Mouse (Mus musculus): ENCODE data around the gene Tmem222. TPM values are rescaled to one million over a fixed set of nuclear protein-coding genes. Genes with fewer than 3 reads are reported as not detected.

Gene Tmem222
- 10 to 100 TPM; 25.1 to 27.0 TPM for total RNA-seq (2021)
- long read RNA-seq, experiment 1, transcript Tmem222-201 (6 exons, 1,484 nt) = major isoform, 67 of 72 reads
- long read RNA-seq, experiment 1, partial matches to known transcripts = 1 of 72 reads
- long read RNA-seq, experiment 1, other reads (novel, unspliced or antisense) = 2 of 72 reads
- long read RNA-seq, experiment 2, transcript Tmem222-201 (6 exons, 1,484 nt) = major isoform, 51 of 58 reads
- long read RNA-seq, experiment 2, partial matches to known transcripts = 1 of 58 reads
- long read RNA-seq, experiment 2, other reads (novel, unspliced or antisense) = 3 of 58 reads

DNA sequence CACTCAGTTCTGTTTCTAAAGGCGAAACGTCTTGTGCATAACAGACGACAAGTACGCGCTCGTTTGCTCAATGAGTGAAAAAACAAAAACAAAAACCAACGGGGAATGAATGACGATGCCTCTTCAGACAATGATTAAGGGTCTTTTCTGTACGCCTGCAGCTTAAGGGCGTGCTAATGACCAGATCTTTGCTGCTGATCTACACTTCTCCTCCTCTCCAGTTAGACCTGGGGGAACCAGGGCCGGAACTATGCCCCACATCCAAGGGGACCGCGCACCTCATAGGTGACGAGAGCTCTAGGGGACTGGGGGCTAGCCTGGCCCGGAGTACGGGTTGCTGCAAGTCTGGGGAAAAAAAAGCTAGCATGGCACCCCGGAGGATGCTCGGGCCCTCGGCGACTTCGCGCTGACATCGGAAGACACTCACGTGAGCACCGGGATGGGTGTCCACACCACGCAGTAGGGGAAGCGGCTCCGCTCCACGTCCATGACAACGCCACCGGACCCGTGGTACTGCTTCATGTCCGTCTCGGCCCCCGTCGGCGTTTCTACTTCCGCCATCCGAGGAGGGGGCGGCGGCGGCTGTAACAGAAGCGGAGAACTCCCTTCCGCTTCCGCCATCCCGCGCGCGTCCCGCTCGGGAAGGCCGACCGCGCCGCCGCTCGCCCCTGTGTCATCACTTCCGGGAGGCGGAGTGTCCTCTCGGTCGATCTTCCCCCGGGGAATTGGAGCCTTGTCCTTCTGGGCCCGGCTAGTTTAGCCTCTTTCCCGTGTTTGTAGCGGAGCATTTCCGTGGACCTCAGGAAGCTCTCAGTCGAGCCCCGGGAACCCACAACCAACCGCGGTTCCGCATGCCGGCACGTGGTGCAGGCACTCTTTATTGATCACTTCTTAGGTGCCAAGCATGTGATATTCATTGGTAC, at the start of gene Tmem222:
TSS of gene Tmem222 (minus strand) at position 689 of the 923 bp plus-strand sequence.
- intact Hi-C loops (cut with DNase I) = no loop called here
- peak; percentile 95 to 97 for DNase-seq

DNA sequence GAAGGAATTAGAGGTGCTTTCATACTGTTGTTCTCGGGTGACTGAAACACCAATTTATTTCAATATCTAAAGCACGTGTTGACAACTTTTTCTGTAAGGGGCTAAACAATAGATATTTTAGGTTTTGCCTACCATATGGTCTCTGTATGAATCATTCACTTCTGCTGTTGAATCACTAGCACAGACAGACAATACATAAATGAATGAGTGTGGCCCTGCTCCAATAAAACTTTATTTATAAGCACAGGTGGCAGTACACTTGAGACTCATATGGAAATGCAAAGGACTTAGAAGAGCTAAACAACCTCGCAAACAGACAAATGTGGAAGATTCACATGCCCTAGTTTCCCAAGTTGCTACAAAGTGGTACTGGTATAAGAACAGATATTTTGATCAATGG, 42.1 kb upstream of the Tmem222 start:
- DNase-seq = no peak
- intact Hi-C loops (cut with DNase I) = no loop called here

DNA sequence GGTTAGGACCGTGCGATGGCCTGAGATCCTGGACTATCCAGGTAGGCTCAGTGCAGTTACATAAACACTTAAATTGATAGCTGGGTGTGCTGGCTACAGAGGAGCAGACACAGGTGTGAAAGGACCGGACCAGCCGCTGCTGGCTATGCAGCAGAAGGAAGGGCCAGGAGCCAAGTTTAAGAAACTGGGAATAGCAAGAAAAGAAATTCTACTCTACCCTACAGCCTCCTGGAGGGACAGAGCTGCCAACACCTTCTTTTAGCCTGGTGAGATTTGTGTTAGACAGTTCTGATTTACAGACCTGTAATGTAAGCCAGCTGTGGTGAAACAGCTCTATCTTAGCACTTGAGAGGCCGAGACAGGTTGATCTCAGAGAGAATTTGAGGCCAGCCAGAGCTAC, 38.4 kb upstream of the Tmem222 start:
- no peak for DNase-seq
- intact Hi-C loops (cut with DNase I) = no loop called here

DNA sequence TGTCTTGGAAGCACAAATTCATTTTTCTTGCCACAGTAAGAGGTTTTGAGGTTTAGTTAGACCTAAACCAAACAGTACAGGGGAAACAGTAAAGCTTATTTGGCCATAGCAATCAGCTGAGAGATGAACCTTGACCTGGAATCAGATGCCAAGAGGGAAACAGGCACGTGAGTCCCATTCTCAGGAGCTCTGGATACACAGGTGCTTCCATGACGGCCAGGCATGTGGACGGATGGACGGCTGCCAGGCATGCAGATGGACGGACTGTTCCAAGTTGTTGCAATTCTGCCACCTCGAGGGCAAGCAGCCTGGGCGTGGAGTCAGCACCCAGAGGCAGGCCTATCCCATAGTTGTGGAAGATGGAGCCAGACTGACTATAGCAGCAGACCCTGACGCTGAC, 37.3 kb upstream of the Tmem222 start:
- DNase-seq = peak; percentile 79
- intact Hi-C loops (cut with DNase I) = no loop called here

DNA sequence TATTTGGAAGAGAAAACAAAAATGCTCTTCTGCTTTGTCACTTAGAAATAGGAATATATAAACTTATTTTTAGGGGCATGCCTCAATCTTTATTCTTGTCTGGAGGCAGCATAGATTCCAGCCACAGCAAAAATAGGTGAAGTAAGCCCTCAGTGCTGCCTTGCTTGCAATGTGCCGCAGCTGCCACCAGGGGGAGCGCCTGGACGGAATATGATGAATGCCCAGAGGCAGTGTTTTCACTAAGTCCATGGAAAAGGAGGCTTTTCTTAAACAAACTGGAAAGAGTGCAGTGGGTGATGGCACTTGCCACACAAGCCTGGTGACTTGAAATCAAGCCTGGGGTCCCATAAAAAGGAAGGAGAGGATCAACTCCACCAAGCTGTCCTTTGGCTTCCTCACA, 32.4 kb upstream of the Tmem222 start:
- DNase-seq = peak; percentile 88 to 94
- intact Hi-C loops (cut with DNase I) = loop anchor here (2.0 kb wide), 2 partner anchors 109 to 141 kb away; no protein-coding TSS in a partner anchor

DNA sequence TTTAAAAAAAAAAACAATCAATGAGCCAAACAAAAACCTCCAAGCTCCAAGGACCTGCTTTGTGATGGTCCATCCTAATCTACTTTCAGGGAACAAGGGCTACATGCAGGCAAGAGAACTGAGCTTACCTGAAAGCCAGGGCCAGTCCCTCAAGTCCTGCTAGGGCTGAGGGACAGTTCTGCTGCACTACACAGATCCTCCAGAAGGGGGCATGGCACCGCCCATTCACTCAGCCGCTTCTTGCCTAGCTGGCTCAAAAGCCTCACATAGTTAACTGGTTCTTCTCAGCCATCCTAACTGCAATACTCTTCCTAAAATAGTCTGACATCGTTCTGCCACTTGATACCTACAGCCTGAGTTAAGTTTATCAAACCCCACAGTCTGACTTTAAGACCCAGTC, 29.7 kb upstream of the Tmem222 start:
- peak; percentile 63 to 77 for DNase-seq
- intact Hi-C loops (cut with DNase I) = no loop called here

DNA sequence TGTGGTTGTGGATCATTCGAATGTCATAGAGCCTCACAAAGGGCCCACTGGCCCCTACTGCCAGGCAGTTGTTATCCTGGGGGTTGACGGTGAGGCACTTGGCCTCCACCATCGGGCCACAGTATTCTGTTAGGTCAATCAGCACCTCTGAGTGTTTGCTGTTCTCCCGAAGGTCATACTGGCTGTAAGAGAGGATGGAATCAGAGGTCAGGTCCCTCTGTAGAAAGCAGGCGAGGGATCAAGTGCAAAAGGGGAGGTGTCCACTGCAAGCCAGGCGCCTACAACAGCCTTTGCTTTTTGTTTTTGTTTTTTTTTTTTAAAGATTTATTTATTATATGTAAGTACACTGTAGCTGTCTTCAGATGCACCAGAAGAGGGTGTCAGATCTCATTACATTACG, 28.2 kb upstream of the Tmem222 start:
- intact Hi-C loops (cut with DNase I) = no loop called here
- no peak for DNase-seq

DNA sequence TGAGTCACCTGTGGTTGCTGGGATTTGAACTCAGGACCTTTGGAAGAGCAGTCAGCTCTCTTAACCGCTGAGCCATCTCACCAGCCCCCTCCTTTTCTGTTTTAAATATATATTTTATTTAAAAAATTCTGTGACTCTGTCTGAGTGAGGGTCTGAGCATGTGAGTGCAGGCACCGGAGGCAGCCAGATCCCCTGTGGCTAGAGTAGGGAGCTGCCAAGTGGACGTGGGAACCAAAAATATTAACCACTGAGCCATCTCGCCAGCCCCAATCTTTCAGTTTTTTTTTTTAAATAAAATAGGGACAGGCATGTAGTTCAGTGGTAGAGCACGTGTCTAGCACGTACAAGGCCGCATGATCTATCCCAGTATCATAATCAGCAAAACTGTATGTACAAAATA, 27.2 kb upstream of the Tmem222 start:
- intact Hi-C loops (cut with DNase I) = loop anchor here (5.0 kb wide), 1 partner anchor 247 kb away; no protein-coding TSS in a partner anchor
- no peak for DNase-seq

DNA sequence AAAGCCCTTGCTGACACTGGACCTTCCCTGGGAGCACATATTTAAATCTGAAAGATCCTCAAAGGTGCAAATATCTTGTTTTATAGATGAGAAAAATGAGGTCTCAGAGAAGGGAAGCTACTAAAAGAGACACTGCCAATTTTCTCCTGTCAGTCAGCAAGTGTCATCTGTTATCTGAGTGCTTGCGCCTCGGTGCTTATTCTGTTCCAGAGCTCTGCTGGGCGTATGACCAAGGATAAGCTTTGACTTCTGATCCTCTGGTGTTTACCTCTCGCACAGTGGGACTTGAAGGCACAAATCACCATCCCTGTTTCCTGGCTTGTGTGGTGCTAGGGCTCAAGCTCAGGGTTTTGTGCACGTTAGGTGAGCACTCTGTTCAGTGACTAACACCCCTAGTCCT, 25.1 kb upstream of the Tmem222 start:
- intact Hi-C loops (cut with DNase I) = loop anchor here (5.0 kb wide), 1 partner anchor 245 kb away; no protein-coding TSS in a partner anchor
- DNase-seq = no peak

DNA sequence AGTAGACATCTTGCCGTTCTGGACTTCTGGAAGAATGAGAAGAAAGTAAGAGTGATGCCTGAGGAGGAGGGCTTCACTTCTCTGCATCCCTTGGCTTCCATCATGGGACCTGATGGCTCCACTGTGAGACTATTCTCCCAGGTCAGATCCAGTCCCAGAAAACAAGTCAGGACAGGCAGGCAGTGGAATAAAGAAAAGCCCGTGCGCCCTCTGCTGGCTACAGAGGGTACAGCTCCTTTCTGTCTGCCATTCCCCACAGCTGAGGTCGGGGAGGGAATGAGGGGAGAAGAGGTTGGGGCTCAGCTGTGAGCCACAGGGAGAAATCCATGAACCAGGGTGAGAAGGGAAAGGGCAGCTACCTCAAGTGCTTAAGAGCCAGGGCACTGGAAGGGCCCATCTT, 24.2 kb upstream of the Tmem222 start:
- intact Hi-C loops (cut with DNase I) = loop anchor here (1.0 to 5.0 kb wide), 2 partner anchors 245 to 292 kb away; no protein-coding TSS in a partner anchor
- DNase-seq = peak; percentile 79 to 81

DNA sequence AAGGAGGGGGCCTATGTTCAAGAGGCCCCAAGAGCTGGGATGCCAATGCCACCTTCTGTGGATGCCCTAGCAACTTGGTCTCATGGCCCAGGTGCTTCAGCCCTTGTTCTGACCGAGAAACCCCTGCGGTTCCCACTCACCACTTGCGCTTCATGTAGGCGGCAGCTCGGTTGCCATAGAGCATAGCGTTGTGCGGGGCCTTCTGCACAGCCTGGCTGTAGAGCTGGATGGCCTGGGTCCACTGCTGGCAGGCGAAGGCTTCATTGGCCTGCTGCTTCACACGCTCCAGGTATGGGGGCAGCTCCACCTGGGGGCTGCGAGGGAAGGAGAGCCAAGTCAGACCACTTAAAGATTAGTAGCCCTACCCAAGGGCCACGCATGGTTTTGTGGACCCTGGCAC, 22.8 kb upstream of the Tmem222 start:
- DNase-seq = no peak
- intact Hi-C loops (cut with DNase I) = loop anchor here (5.0 kb wide), 1 partner anchor 243 kb away; no protein-coding TSS in a partner anchor

DNA sequence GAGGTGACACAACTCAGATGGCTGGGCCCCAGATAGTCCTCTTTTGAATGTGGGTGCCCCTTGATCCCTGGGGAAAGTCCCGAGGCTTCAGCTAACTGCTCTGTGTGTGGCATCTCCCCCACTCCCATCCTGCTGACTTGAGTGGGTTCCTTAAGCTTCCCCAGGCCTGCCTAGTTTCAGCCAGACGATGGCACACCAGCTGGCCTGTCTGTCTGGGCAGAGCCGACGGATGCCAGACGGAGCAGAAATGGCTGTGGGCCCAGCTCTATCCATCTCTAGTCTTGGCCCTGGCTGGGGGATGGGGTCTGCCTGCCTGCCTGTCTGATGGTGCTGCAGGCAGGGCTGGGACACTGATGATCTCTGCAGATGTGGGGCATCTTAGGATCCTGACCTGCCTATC, 22.1 kb upstream of the Tmem222 start:
- DNase-seq = no peak
- intact Hi-C loops (cut with DNase I) = loop anchor here (5.0 kb wide), 4 partner anchors 47 to 352 kb away; no protein-coding TSS in a partner anchor

DNA sequence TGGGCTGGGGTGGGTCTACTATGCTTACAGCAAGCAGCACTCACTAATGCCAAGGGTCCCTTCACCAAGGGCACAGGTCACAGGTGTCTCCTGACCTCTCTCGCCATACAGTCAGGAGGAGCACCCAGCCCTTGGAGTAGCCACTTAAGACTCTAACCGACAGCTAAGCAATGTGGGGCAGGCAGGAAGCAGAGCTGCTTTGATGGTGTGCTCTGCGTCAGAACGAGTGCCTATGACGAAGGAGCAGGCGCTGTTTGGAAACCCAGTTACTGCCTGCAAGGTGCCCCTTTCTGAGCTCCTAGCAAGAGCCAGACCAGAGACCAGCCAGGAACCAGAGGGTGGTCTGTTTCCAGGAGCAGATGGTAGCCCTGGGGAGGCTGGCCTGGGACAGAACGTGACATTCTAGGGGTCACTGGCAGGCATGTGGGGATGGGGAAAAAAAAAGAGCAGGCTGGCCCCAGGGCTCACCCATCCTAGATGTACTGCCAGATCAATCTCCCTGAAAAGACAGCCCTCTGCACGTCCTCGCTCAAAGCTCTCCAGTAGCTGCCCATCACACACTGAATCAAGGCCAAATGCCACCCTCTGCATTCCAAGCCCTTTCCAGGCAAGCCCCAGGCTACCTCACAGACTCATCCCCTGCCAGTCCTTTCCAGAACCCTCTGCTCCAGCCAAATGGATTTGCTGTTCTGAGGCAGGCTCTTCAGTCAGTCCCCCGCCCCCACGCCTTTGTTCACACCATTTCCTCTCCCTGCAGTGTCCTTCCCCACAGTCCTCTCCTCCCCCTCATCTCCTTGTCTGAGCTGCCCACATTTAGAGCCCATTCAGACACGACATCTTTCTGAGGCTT, 21.1 kb upstream of the Tmem222 start:
- intact Hi-C loops (cut with DNase I) = loop anchor here (5.0 kb wide), 3 partner anchors 46 to 351 kb away; no protein-coding TSS in a partner anchor
- peak in 1 of 2 experiments; percentile 20 for DNase-seq

DNA sequence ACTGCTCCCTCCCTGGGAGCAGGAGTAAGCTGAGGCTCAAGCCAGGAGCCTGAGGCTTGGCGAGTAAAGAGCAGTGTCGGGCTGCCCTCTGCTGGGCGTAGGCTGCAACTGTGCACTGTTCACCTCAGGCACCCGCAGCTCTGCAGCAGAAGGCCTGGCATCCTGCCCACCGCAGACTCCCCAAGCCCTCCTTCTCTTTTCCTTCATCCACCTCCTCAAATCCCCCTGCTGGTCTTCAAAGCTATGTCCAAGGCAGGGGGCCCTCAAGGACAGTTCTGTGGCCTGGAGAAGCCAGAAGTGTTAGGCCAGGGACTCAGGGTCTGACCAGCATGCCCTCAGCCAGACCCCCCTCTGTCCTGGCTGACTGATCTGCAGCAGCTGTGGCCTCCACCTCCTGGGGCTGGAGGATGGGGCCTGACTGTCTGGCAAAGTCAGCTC, 20.2 kb upstream of the Tmem222 start:
- intact Hi-C loops (cut with DNase I) = loop anchor here (1.0 to 5.0 kb wide), 4 partner anchors 46 to 351 kb away; no protein-coding TSS in a partner anchor
- DNase-seq = peak; percentile 86 to 91

DNA sequence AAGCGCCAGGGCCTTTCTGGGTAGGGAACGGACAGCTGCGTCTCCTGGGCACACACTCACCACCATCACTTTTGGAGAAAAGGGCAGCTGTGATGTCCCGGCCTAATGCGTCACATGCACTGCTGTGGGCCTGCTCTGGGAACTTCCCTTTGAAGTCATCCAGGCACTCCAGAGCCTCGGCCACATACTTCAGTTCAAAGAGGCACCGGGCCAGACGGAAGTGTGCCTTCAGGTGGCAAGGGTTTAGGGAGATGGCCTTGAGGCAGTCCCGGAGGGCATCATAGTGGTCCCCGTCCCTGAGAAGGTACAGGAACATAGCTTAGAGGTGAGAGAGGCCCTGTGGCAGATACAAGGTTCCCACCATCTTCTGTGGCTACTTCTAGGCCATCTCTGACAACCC, 19.8 kb upstream of the Tmem222 start:
- DNase-seq = no peak

DNA sequence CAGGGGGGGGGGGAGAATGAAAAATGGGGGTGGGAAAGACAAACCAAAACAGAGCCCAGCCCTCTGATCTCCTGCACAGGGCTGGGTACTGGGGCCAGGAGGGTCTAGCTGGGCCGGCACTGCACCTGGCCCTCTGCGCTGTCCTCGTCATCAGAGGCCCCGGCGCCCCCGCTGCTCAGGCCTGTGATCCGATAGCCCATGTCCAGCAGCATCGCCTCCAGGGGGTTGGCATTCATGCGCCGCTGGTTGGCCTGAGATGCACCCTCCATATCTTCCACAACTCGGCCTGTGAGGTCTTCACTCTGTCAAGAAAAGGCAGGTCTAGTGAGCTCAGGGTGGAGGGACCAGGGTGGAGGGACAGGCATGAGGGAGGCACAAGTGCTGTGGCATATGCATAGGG, 16.5 kb upstream of the Tmem222 start:
- no peak for DNase-seq
- intact Hi-C loops (cut with DNase I) = no loop called here

More for the DNA sequence above, 19.8 kb upstream of the Tmem222 start:
- intact Hi-C loops (cut with DNase I) = loop anchor here (1.0 to 5.0 kb wide), 4 partner anchors 45 to 350 kb away; no protein-coding TSS in a partner anchor

DNA sequence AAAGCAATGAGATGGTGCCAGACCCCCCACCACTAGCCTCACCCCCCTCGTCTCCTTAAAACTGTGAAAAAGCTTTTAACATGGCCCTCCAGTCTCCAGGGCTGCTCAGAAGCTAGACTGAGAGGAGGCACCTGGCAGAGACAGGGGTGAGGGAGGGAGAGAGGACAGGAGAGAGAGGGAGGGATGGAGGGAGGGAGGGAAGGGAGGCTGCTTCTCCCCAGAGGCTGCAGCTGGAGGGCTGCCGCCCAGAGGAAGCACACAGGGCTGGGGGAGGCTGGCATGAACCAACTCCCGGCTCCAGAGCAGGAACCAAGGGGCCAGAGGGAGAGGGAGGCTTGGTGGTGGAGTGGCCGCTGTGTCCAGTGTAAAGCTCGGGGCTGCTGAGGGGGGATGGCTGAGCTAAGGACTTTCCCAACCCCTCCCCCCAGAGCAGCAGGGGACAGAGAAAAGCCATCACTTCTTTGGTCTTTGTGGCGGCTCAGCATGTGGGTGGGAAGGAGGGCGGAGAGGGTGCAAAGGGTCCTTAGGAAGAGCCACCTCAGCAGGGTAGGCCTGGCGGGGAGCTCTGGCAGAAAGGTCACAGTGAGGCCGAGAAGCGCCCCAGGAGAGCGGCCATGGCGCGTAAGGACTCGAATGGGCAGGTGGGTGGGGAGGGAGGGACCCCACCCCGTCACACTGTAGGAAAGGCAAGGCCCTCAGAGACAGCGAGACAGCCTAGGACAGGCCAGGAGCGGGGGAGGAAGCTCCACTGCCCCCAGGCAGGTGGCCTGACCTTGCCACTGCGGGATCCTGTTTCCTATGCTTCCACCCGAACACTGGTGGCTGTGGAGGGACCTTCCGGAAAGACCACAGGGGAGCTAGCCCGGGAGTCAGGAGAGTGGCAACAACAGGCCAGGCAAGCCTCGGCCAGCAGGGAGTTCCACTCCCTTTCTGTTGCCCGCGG, 15.6 kb upstream of the Tmem222 start:
- intact Hi-C loops (cut with DNase I) = no loop called here
- DNase-seq = no peak

DNA sequence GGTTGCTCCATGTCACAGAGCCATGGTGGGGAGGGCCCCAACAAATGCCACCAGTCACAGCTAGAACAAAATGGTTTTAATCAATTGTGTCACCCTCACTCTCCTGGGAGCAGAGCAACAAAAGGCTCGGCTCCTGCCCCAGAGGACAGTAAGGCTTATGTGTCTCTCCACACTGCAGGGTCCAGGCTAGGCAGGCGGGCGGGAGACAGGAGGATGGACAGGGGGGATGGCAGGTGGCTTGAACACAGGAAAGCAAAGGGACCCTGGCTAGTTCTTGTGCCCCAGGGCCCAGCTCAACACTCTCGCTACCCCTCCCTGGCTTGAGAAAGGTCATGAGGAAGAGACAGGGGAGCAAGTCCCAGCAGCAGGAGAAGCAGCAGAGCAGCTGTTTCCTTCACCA, 14.8 kb upstream of the Tmem222 start:
- intact Hi-C loops (cut with DNase I) = no loop called here
- DNase-seq = no peak

DNA sequence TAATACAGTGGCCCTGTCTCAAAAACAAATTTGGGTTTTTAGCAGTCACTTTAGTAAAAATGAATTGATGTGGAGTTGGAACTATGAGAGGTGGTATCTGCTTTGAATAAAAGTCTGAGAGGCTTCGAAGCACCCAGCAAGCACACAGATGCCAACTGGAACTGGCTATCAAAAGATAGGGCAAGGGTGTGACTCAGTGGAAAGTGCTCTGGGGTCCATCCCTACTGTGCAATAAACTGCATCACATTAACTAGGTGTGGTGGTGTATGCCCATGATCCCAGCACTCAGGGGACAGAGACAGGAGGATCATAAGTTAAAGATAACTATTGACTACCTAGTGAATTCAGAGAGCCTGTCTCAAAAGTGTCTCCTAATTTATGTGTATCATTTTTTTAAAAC, 13.7 kb upstream of the Tmem222 start:
- DNase-seq = no peak
- intact Hi-C loops (cut with DNase I) = no loop called here

Measured in heart, postnatal 14 days (tissue).